Mouse (Mus musculus): ENCODE measurements around the gene Cdc42bpb. TPM values are rescaled to one million over a fixed set of nuclear protein-coding genes. Genes with fewer than 3 reads are reported as not detected.

The Cdc42bpb gene
- polyA plus RNA-seq, 1 experiment = 62.1 TPM

GRCm38 (mm10) chr12:111376826-111377331, 639 bp downstream of the Cdc42bpb start:
- Histone ChIP-seq H3K4me3 (ENCODE audit: control insufficient read depth, insufficient read depth, low read length) (peak overlapping the region; percentile 45), H3K27ac (ENCODE audit: control insufficient read depth, insufficient read depth, low read length) (no peak overlapping the region), H3K27me3 (ENCODE audit: control insufficient read depth, insufficient read depth, low read length) (peaks cover 8% of the 10 kb centered on the region; the same call in 1 of the 2 replicates), H3K36me3 (ENCODE audit: control insufficient read depth, insufficient read depth, low read length) (no peaks in the 10 kb centered on the region), H3K4me1 (replicated peaks; ENCODE audit: control insufficient read depth, insufficient read depth, low read length) (0 out of 2 replicates have a peak, but pooled peaks cover 4% of the 10 kb centered on the region)
- 2% methylated on average over 46 of the region's 49 CpGs for whole genome bisulfite sequencing
- no peak for DNase-seq
- no peak for TF ChIP-seq POLR2A (IDR thresholded peaks at IDR 0.05; ENCODE audit: control insufficient read depth, extremely low read depth, insufficient read depth, low read length, poor library complexity)
- no peak for TF ChIP-seq CTCF (IDR thresholded peaks at IDR 0.05; ENCODE audit: borderline replicate concordance, control insufficient read depth, extremely low read depth, insufficient read depth, low read length, poor library complexity)

- no peak for DNase-seq
- WGBS = 18% methylated on average over 6 of the region's 6 CpGs
- Histone ChIP-seq H3K27ac (ENCODE audit: control insufficient read depth, insufficient read depth, low read length) (no peak overlapping the region), H3K27me3 (ENCODE audit: control insufficient read depth, insufficient read depth, low read length) (peaks cover 8% of the 10 kb centered on the region; the same call in 1 of the 2 replicates), H3K36me3 (ENCODE audit: control insufficient read depth, insufficient read depth, low read length) (no peaks in the 10 kb centered on the region), H3K4me1 (replicated peaks; ENCODE audit: control insufficient read depth, insufficient read depth, low read length) (0 out of 2 replicates have a peak, but pooled peaks cover 4% of the 10 kb centered on the region), H3K4me3 (ENCODE audit: control insufficient read depth, insufficient read depth, low read length) (no peak overlapping the region)
- TF ChIP-seq POLR2A (IDR thresholded peaks at IDR 0.05; ENCODE audit: control insufficient read depth, extremely low read depth, insufficient read depth, low read length, poor library complexity) (no peak), CTCF (IDR thresholded peaks at IDR 0.05; ENCODE audit: borderline replicate concordance, control insufficient read depth, extremely low read depth, insufficient read depth, low read length, poor library complexity) (no peak)
Measured at GRCm38 (mm10) chr12:111376053-111376452, 1.5 kb downstream of the Cdc42bpb start.

- Histone ChIP-seq H3K27me3 (ENCODE audit: control insufficient read depth, insufficient read depth, low read length) (peaks cover 8% of the 10 kb centered on the region; the same call in 1 of the 2 replicates), H3K4me3 (ENCODE audit: control insufficient read depth, insufficient read depth, low read length) (no peak overlapping the region), H3K4me1 (replicated peaks; ENCODE audit: control insufficient read depth, insufficient read depth, low read length) (0 out of 2 replicates have a peak, but pooled peaks cover 4% of the 10 kb centered on the region), H3K27ac (ENCODE audit: control insufficient read depth, insufficient read depth, low read length) (no peak overlapping the region), H3K36me3 (ENCODE audit: control insufficient read depth, insufficient read depth, low read length) (no peaks in the 10 kb centered on the region)
- no peak for DNase-seq
- TF ChIP-seq POLR2A (IDR thresholded peaks at IDR 0.05; ENCODE audit: control insufficient read depth, extremely low read depth, insufficient read depth, low read length, poor library complexity) (no peak), CTCF (IDR thresholded peaks at IDR 0.05; ENCODE audit: borderline replicate concordance, control insufficient read depth, extremely low read depth, insufficient read depth, low read length, poor library complexity) (no peak)
- WGBS = 79% methylated on average over 12 of the region's 12 CpGs
Measured at GRCm38 (mm10) chr12:111375559-111375958, 2.0 kb downstream of the Cdc42bpb start.

- no peak overlapping the region for H3K4me3 ChIP-seq (ENCODE audit: control insufficient read depth, insufficient read depth, low read length)
Measured at GRCm38 (mm10) chr12:111374727-111375126, 2.8 kb downstream of the Cdc42bpb start.

GRCm38 (mm10) chr12:111373411-111373810, 4.1 kb downstream of the Cdc42bpb start:
- Histone ChIP-seq H3K4me3 (ENCODE audit: control insufficient read depth, insufficient read depth, low read length) (no peak overlapping the region), H3K27me3 (ENCODE audit: control insufficient read depth, insufficient read depth, low read length) (peaks cover 4% of the 10 kb centered on the region; the same call in 1 of the 2 replicates), H3K36me3 (ENCODE audit: control insufficient read depth, insufficient read depth, low read length) (no peaks in the 10 kb centered on the region), H3K27ac (ENCODE audit: control insufficient read depth, insufficient read depth, low read length) (no peak overlapping the region), H3K4me1 (replicated peaks; ENCODE audit: control insufficient read depth, insufficient read depth, low read length) (0 out of 2 replicates have a peak, but pooled peaks cover 4% of the 10 kb centered on the region)
- no peak for DNase-seq
- whole genome bisulfite sequencing = 94% methylated on average over 6 of the region's 6 CpGs
- no peak for TF ChIP-seq CTCF (IDR thresholded peaks at IDR 0.05; ENCODE audit: borderline replicate concordance, control insufficient read depth, extremely low read depth, insufficient read depth, low read length, poor library complexity)
- no peak for TF ChIP-seq POLR2A (IDR thresholded peaks at IDR 0.05; ENCODE audit: control insufficient read depth, extremely low read depth, insufficient read depth, low read length, poor library complexity)

More at GRCm38 (mm10) chr12:111374727-111375126, 2.8 kb downstream of the Cdc42bpb start:
- TF ChIP-seq CTCF (IDR thresholded peaks at IDR 0.05; ENCODE audit: borderline replicate concordance, control insufficient read depth, extremely low read depth, insufficient read depth, low read length, poor library complexity) (no peak), POLR2A (IDR thresholded peaks at IDR 0.05; ENCODE audit: control insufficient read depth, extremely low read depth, insufficient read depth, low read length, poor library complexity) (no peak)
- DNase-seq = no peak
- Histone ChIP-seq H3K27me3 (ENCODE audit: control insufficient read depth, insufficient read depth, low read length) (peaks cover 8% of the 10 kb centered on the region; the same call in 1 of the 2 replicates), H3K4me1 (replicated peaks; ENCODE audit: control insufficient read depth, insufficient read depth, low read length) (0 out of 2 replicates have a peak, but pooled peaks cover 4% of the 10 kb centered on the region), H3K36me3 (ENCODE audit: control insufficient read depth, insufficient read depth, low read length) (no peaks in the 10 kb centered on the region), H3K27ac (ENCODE audit: control insufficient read depth, insufficient read depth, low read length) (no peak overlapping the region)
- 88% methylated on average over 10 of the region's 10 CpGs for WGBS

GRCm38 (mm10) chr12:111371905-111372304, 5.6 kb downstream of the Cdc42bpb start:
- Histone ChIP-seq H3K4me3 (ENCODE audit: control insufficient read depth, insufficient read depth, low read length) (no peak overlapping the region), H3K27me3 (ENCODE audit: control insufficient read depth, insufficient read depth, low read length) (peaks cover 3% of the 10 kb centered on the region; the same call in 1 of the 2 replicates), H3K27ac (ENCODE audit: control insufficient read depth, insufficient read depth, low read length) (no peak overlapping the region), H3K4me1 (replicated peaks; ENCODE audit: control insufficient read depth, insufficient read depth, low read length) (no peaks in the 10 kb centered on the region), H3K36me3 (ENCODE audit: control insufficient read depth, insufficient read depth, low read length) (no peaks in the 10 kb centered on the region)
- WGBS = 90% methylated on average over 7 of the region's 7 CpGs
- TF ChIP-seq CTCF (IDR thresholded peaks at IDR 0.05; ENCODE audit: borderline replicate concordance, control insufficient read depth, extremely low read depth, insufficient read depth, low read length, poor library complexity) (no peak), POLR2A (IDR thresholded peaks at IDR 0.05; ENCODE audit: control insufficient read depth, extremely low read depth, insufficient read depth, low read length, poor library complexity) (no peak)
- DNase-seq = no peak

Measured in thymus, adult 2 months (tissue).